Mouse (Mus musculus): ENCODE data around the gene Katnal1.

- peak; percentile 36; the same call in 1 of the 2 replicates for TF ChIP-seq CTCF (IDR thresholded peaks at IDR 0.05; ENCODE audit: low read depth)
- no peak for TF ChIP-seq EP300 (IDR thresholded peaks at IDR 0.05; ENCODE audit: low read depth)
Measured at GRCm38 (mm10) chr5:148942957-148943356, 13.8 kb upstream of the Katnal1 start.
